Mouse (Mus musculus) Patski (cell line): ENCODE measurements around the gene Mmel1. TPM values are rescaled to one million over a fixed set of nuclear protein-coding genes. Genes with fewer than 3 reads are reported as not detected.

ENCODE experiments used
- ATAC-seq: fragments of 100-300 bp; one replicate; pipeline ENCODE4 v1.8.0; 2021
- CTCF ChIA-PET: fragments of 350-600 bp; sonication (Branson Sonifier 250); formaldehyde crosslinking; loops from one replicate; lab custom pipeline; 2022; ENCODE audit warnings: inconsistent platforms; lab: Charles Lee
- POLR2A ChIA-PET: fragments of 350-600 bp; sonication (Branson Sonifier 250); formaldehyde crosslinking; loops from one replicate; lab custom pipeline; 2022; ENCODE audit warnings: antibody characterized with exemption, inconsistent platforms; lab: Charles Lee
- DNase-seq: peaks from one replicate; pipeline ENCODE4 v3.0.0-alpha.2; 2011; ENCODE audit warnings: low read depth, low spot score
- H3K27me3 ChIP-seq: fragments of 371-371 bp; one replicate; pipeline ENCODE4 v1.5.1; 2021
- CTCF ChIP-seq: fragments of 100-300 bp; IDR thresholded peaks from one replicate; pipeline ENCODE4 v1.5.1; 2021
- in situ Hi-C: fragments of 300-500 bp; cut with MboI; formaldehyde crosslinking; loops from 3 replicates; pipeline ENCODE4 v1.11.1; 2018; ENCODE audit warnings: low pct_unique_long_range_greater_than_20kb, mixed read lengths
- polyA plus RNA-seq: library from polyadenylated mRNA; unstranded; gene quantifications from one replicate; pipeline ENCODE4 v1.2.3, GENCODE M21; 2021

The Mmel1 gene
- not detected for polyA plus RNA-seq

GRCm38 (mm10) chr4:154869440-154869839 lies at the start of gene Mmel1:
Mmel1 (plus strand) TSS chr4:154869585.
- ChIA-PET CTCF (no interaction called here), POLR2A (no interaction called here)
- peaks cover 10% of the 10 kb centered on the region for H3K27me3 ChIP-seq
- ATAC-seq (no peak), DNase-seq (no peak)
- TF ChIP-seq CTCF: no peak
- in situ Hi-C loops: no loop called here

DNA sequence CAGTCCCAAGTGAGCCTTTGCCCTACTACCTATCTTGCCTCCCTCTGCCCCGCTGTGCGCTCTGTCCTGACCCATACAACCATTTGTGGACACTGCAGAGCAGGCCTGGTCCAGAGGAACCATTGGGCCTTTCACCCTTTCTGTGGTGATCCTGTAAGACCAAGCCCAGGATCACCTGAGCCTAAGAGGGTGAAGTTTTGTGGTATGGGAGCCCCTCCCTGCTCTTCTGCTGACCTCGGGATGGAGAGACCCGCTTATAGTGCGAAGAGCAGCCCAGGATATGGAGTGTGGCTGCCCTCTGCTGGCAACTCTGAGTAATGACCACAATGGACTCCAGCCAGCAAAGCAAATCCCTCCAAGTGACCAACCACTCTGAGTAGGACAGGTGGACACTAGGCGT lies 43.7 kb upstream of the Mmel1 start:
- peak; percentile 81 for TF ChIP-seq CTCF
- ChIA-PET CTCF (no interaction called here), POLR2A (no interaction called here)
- ATAC-seq (no peak), DNase-seq (no peak)
- in situ Hi-C loops: no loop called here
- peaks cover 6% of the 10 kb centered on the region for H3K27me3 ChIP-seq

DNA sequence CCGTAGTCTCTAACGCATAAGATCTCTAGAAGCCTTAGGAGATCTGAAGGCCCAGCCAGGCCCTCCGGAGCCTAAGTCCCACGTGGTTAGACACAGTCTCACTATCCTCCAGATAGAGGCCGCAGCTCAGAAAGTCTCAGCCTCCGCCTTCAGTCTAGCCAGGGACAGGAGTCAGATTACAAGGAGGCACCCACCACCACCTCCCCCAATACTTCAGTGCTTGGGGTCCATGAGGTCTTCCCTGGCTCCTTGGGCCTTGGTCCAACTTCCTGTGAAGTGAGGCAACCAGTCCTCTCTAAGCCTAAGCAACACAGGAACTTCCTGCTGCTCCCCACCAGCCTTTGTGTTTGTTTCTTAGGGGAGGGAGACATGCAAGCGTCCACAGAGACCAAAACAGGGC lies 43.2 kb upstream of the Mmel1 start:
- no peak for TF ChIP-seq CTCF
- in situ Hi-C loops: no loop called here
- CTCF ChIA-PET: no interaction called here

DNA sequence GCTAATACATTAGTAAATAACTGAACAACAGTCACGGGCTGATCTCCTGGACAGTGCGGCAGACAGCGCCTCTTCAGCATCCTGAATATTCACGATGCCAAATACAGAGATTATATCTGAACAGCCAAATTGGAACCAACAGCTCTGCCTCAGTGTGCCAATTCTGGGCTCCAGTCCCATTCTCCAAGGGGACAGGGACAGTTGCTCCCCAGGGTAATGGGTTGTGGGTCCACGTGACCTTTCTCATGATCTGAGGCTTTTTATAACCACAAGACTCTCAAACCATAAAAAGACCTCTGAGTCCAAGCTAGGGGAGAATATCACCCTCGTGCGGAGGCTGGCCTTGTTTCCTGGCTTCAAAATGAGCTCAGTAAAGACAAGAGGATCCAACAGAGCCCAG lies 42.2 kb upstream of the Mmel1 start:
- ChIA-PET CTCF (interaction anchor here (1.0 kb wide), 1 partner anchor 10 kb away, joined by 3 read pairs; the partner anchor contains the start of gene Ttc34), POLR2A (no interaction called here)
- peaks cover 8% of the 10 kb centered on the region for H3K27me3 ChIP-seq
- no peak for TF ChIP-seq CTCF
- DNase-seq: no peak
- ATAC-seq: no peak
- in situ Hi-C loops: no loop called here

More for the DNA sequence above, 43.2 kb upstream of the Mmel1 start:
- DNase-seq: no peak
- ATAC-seq: no peak
- POLR2A ChIA-PET: no interaction called here
- H3K27me3 ChIP-seq: peaks cover 6% of the 10 kb centered on the region

DNA sequence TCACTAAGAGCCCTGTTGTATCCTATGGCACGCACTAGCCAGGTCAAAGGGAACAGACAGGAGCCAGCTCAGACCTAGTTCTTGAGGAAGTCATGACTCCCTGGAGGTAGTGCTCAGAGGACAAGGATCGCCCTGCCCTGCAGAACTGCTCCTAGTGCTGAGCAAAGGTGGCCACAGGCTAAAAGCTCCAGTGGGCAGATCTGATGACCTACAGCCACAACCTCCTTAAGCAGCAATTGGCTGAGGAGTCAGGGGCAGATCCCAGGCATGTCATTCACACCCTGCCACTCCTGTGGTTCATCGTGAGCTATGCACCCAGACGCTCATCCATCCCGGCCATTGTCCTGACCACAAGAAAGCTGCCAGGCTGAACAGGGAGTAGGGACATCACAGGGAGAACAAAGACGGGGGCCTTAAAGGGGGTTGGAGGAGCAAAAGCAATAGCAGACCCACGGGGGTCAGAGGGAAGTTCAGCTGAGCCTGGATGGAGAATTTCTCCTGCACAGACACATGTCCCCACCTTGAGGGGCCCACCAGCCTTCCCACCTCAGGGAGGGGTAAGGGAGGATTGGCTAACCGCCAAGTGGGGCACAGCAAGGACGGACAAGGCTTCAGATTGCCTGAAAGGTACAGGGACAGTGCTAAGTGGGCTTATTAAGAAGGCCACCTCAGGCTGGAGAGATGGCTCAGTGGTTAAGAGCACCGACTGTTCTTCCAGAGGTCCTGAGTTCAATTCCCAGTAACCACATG lies 41.3 kb upstream of the Mmel1 start:
- peaks cover 12% of the 10 kb centered on the region for H3K27me3 ChIP-seq
- in situ Hi-C loops: no loop called here
- DNase-seq (no peak), ATAC-seq (no peak)
- no peak for TF ChIP-seq CTCF
- ChIA-PET CTCF (interaction anchor here (1.0 kb wide), 1 partner anchor 9 kb away, joined by 3 read pairs; the partner anchor contains the start of gene Ttc34), POLR2A (no interaction called here)

DNA sequence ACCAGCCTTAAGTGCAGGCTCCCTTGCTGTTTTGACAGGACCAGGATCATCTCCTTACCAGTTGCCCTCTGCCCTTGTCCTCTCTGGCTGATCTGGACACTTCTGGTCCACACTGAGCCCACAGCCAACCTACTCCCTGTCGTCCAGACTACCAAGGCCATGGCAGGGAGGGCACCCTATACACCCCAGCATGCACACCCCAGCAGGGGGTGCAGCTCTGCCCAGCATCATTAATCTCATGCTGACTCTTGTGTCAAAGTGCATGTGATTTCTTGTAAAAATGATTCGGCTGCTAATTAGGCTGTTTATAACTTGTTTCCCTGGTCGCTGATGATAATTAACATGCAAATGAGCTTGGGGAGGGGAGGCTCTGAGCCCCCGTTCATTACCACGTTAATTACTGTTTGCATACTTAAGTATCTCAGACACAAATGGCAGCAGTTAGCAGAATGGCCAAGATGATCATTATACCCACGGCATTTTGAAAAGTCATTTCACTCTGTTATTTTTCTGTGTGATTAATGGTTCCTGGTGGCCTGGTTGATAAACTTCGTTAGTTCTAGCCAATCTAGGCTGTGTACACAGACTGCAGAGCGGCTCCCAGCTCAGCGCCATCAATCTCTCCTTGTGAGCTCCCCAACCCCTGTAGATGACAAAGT lies 37.3 kb upstream of the Mmel1 start:
- in situ Hi-C loops: no loop called here
- ChIA-PET POLR2A (no interaction called here), CTCF (no interaction called here)
- DNase-seq: no peak
- no peak for ATAC-seq
- peaks cover 12% of the 10 kb centered on the region for H3K27me3 ChIP-seq
- TF ChIP-seq CTCF: no peak

DNA sequence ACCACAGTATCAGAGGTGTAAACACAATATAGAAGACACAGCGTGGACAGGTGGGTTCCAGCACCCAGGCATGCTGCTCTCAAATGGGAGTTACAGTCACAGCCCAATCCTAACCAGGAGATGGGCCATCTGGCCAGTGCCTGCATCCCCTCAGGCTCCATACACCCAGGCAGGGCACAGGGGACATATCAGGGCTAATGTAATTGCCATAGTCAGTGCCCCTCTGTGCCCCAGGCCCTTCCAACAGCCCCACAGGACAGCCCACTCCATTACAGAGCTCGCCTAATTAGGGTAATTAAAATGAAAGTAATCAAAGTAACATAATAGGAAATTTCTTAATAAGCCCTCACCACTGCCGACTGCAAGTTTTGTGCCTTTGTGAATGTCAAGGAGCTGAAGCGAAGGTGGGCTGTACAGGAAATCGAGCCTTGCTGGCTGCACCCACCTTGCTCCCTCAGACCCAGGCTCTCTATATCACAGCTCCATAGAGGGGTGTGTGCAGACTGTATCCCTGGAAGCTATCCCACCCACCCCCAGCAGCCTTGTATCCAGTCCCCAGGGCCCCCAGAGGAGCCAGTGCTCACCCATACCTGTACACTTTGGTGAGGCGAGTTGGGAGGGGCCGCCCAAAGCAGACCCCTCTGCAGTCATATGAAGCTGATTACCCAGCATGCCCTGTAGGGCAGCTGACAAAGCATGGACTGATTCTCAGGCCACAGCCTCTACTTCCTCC lies 33.0 kb upstream of the Mmel1 start:
- peaks cover 12% of the 10 kb centered on the region for H3K27me3 ChIP-seq
- in situ Hi-C loops: no loop called here
- DNase-seq (no peak), ATAC-seq (no peak)
- no peak for TF ChIP-seq CTCF
- ChIA-PET CTCF (interaction anchor here (1.0 kb wide), 1 partner anchor 9 kb away, joined by 3 read pairs; no protein-coding TSS in a partner anchor), POLR2A (no interaction called here)

GRCm38 (mm10) chr4:154837170-154837569 lies 32.2 kb upstream of the Mmel1 start, which contains the start of gene Ttc34:
Ttc34 (plus strand) TSS chr4:154837459.
- ATAC-seq (peak; percentile 21), DNase-seq (no peak)
- H3K27me3 ChIP-seq: peaks cover 6% of the 10 kb centered on the region
- TF ChIP-seq CTCF: peak; percentile 80
- ChIA-PET POLR2A (no interaction called here), CTCF (interaction anchor here (1.0 kb wide), 1 partner anchor 9 kb away, joined by 3 read pairs; no protein-coding TSS in a partner anchor)
- in situ Hi-C loops: no loop called here

- H3K27me3 ChIP-seq: no peaks in the 10 kb centered on the region
- no peak for DNase-seq
- ChIA-PET CTCF (interaction anchor here (1.7 kb wide), 1 partner anchor 9 kb away, joined by 5 read pairs; no protein-coding TSS in a partner anchor), POLR2A (no interaction called here)
- no peak for TF ChIP-seq CTCF
- in situ Hi-C loops: no loop called here
- no peak for ATAC-seq
Observed at GRCm38 (mm10) chr4:154838741-154839140, 30.6 kb upstream of the Mmel1 start.

DNA sequence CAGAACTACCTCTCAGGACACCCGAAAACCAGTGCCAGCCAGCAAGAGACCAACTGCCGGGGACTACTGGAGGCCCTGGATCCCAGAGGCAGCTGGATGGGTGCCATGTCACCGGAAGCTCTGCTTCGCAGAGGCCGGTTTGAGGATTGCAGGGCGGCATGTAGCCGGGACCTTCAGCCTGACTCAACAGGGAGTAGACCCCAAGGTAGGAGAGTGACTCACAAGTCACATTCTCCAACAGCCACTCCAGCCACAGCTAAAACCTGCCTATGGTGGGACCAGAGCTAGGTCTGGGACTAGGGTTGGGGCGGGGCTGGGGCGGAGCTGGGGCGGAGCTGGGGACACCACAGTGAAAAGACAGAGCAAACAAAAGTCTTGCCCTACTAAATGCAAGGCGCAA lies 30.0 kb upstream of the Mmel1 start:
- POLR2A ChIA-PET: no interaction called here
- DNase-seq: no peak
- in situ Hi-C loops: no loop called here
- no peak for TF ChIP-seq CTCF
- ATAC-seq: no peak
- H3K27me3 ChIP-seq: no peaks in the 10 kb centered on the region
- CTCF ChIA-PET: interaction anchor here (1.7 kb wide), 1 partner anchor 10 kb away, joined by 5 read pairs; no protein-coding TSS in a partner anchor

- no peak for TF ChIP-seq CTCF
- in situ Hi-C loops: no loop called here
- peaks cover 9% of the 10 kb centered on the region for H3K27me3 ChIP-seq
- CTCF ChIA-PET: no interaction called here
- ATAC-seq: no peak
- DNase-seq: no peak
- POLR2A ChIA-PET: no interaction called here
Observed at GRCm38 (mm10) chr4:154852696-154853095, 16.7 kb upstream of the Mmel1 start.
